Mouse (Mus musculus) heart, embryonic 14.5 days (tissue): ENCODE measurements around the gene Hao1. TPM values are rescaled to one million over a fixed set of nuclear protein-coding genes. Genes with fewer than 3 reads are reported as not detected.

Experiments used
- ATAC-seq: fragments of 200-750 bp; cut with Nextera tagmentation; 2 replicates; pipeline ENCODE4 v1.8.0; 2017; ENCODE audit warnings: low read depth, moderate TSS enrichment; ENCODE audit not compliant: insufficient number of reproducible peaks, insufficient read depth, low FRiP score
- H3K27ac ChIP-seq, 2 experiments: fragments of 200-500 bp in 1 of 2; fragments of 300-500 bp in 1 of 2; sonication (generic) in 1 of 2; replicated peaks in 1 of 2; 2 replicates each; pipeline ENCODE4 v1.5.1; 2012 to 2014; ENCODE audit warnings: low read depth in 2 of 2, low read length in 2 of 2, control low read depth in 1 of 2, mild to moderate bottlenecking in 1 of 2, mixed read lengths in 1 of 2; ENCODE audit not compliant: control insufficient read depth in 1 of 2, insufficient read depth in 1 of 2
- H3K27me3 ChIP-seq: fragments of 300-500 bp; sonication (generic); 2 replicates; pipeline ENCODE4 v1.6.1; 2014; ENCODE audit warnings: mild to moderate bottlenecking, low read length, control low read depth; ENCODE audit not compliant: control insufficient read depth, insufficient read depth
- H3K36me3 ChIP-seq: fragments of 300-500 bp; sonication (generic); 2 replicates; pipeline ENCODE4 v1.6.1; 2014; ENCODE audit warnings: mild to moderate bottlenecking, control low read depth, low read length, mixed read lengths; ENCODE audit not compliant: control insufficient read depth, insufficient read depth
- H3K4me1 ChIP-seq, 2 experiments: fragments of 200-500 bp in 1 of 2; fragments of 300-500 bp in 1 of 2; sonication (generic) in 1 of 2; 2 replicates each; pipeline ENCODE4 v1.6.1; 2012 to 2014; ENCODE audit warnings: low read length in 2 of 2, control low read depth in 1 of 2, mixed read lengths in 1 of 2; ENCODE audit not compliant: control insufficient read depth in 2 of 2, insufficient read depth in 2 of 2
- H3K4me2 ChIP-seq: fragments of 300-500 bp; sonication (generic); 2 replicates; pipeline ENCODE4 v1.6.1; 2014; ENCODE audit warnings: mild to moderate bottlenecking, low read length
- H3K4me3 ChIP-seq, 2 experiments: fragments of 200-500 bp in 1 of 2; fragments of 300-500 bp in 1 of 2; sonication (generic) in 1 of 2; 2 replicates each; pipeline ENCODE4 v1.5.1; 2012 to 2014; ENCODE audit warnings: low read length in 2 of 2, mild to moderate bottlenecking in 2 of 2, control low read depth in 1 of 2, low read depth in 1 of 2, moderate library complexity in 1 of 2; ENCODE audit not compliant: control insufficient read depth in 1 of 2, insufficient read depth in 1 of 2
- H3K9ac ChIP-seq: fragments of 300-500 bp; sonication (generic); 2 replicates; pipeline ENCODE4 v1.6.1; 2014; ENCODE audit warnings: mild to moderate bottlenecking, low read length
- H3K9me3 ChIP-seq: fragments of 300-500 bp; sonication (generic); 2 replicates; pipeline ENCODE4 v1.6.1; 2016; ENCODE audit warnings: low read length, control low read depth; ENCODE audit not compliant: control insufficient read depth
- WGBS: fragments of 180-500 bp; shearing (Covaris S2); extraction: QIAGEN DNeasy Blood & Tissue Kit; methylation state at CpG from one replicate; pipeline ENCODE4 v1.1.7; 2014; 5-methylcytosine and 5-hydroxymethylcytosine counted together
- polyA plus RNA-seq: library from polyadenylated mRNA; unstranded; fragments of >200 nt; fragmentation: Nextera tagmentation; extraction: Ambion mirVana; gene quantifications from 2 replicates; pipeline ENCODE4 v1.2.1, GENCODE M21; 2014

The Hao1 gene
- polyA plus RNA-seq, 1 experiment from 2014 or later: not detected

DNA sequence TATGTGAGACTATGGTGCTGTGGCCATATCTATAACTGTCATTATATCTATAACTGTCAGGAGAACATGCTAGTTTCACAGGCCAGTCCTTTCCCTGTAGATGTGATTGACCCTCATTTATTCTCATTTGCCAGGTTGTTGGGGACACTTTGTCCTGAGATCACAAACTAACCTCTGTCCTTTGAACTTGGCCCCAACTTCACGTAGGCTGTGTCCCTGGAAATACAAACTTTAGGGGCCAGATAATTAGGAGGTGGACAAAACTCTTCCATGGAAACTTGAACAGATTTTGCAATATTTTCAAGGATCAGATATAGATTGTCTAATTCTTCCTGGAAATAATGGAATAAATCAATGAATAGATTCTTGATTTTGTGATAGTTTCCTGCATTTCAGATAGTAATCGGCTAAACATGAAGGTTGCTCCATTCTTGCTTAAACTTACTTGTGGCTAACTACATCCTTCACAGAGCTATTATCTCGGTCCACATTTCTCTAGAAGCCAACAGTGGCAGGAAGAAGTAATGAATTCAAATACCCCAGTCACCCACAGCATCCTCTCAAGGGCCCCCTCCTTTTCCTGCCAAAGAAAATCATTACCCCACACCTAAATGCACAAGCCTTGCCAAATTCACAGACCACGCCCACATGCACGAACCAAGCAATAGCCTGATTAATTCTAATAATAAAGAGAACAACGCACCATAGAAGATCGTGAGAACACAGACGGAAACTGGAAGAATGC is 9.7 kb downstream of the Hao1 start:
- no peaks in the 10 kb centered on the region for H3K27me3 ChIP-seq
- H3K27ac ChIP-seq: no peak overlapping the region
- H3K4me1 ChIP-seq: no peaks in the 10 kb centered on the region
- no peaks in the 10 kb centered on the region for H3K9me3 ChIP-seq
- H3K36me3 ChIP-seq: no peaks in the 10 kb centered on the region
- no peak overlapping the region for H3K4me3 ChIP-seq
- no peak for ATAC-seq
- no peak overlapping the region for H3K4me2 ChIP-seq
- H3K9ac ChIP-seq: no peak overlapping the region
- 79% methylated on average over 8 of the region's 8 CpGs for WGBS

DNA sequence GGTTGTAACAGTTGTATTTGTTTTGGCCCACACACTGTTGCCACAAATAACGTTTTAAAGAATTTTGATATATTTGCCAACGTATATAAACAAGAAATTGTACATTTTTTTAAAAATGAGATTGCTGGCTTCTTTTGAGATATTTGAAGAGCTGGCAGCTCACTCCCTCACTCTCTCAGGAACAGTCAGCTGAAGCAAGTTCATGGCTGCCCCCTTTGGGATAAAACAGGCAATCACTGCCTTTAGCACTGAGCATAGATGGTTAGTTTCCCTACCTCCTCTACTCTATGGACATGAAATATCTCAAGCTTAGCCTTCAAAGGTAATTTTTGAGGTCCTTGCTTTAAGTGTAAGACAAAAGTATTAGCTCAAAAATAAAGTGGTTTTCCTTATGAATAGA is 10.7 kb downstream of the Hao1 start:
- Histone ChIP-seq H3K4me2 (no peak overlapping the region), H3K9me3 (no peaks in the 10 kb centered on the region), H3K27me3 (no peaks in the 10 kb centered on the region), H3K4me1 (no peaks in the 10 kb centered on the region), H3K9ac (no peak overlapping the region), H3K36me3 (no peaks in the 10 kb centered on the region), H3K27ac (no peak overlapping the region), H3K4me3 (no peak overlapping the region)
- no peak for ATAC-seq
- WGBS: 42% methylated on average over 2 of the region's 2 CpGs

DNA sequence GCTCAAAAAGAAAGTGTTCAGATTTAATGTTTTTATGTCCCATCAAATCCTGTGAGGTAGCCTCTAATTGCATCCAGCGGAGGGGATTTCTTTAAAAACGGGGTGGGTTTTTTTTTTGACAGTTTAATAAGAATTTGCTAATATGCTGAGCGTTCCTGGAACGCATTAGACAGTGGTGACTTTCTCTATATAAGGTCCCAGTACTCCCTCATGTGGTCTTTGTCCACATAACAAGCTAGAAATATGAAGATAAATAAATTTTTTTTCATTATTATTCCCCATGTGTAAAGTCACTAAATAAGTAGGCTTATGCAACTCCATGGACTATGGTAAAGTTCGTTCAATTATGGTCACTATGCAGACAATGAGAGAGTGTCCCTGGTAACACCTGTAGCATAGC is 13.1 kb downstream of the Hao1 start:
- H3K9me3 ChIP-seq: no peaks in the 10 kb centered on the region
- H3K4me1 ChIP-seq: no peaks in the 10 kb centered on the region
- H3K27me3 ChIP-seq: no peaks in the 10 kb centered on the region
- H3K9ac ChIP-seq: no peak overlapping the region
- H3K4me2 ChIP-seq: 0 out of 2 replicates have a peak overlapping the region, but pooled peaks have one; percentile 6
- 70% methylated on average over 5 of the region's 5 CpGs for WGBS
- H3K4me3 ChIP-seq: no peak overlapping the region
- no peak for ATAC-seq
- no peaks in the 10 kb centered on the region for H3K36me3 ChIP-seq
- H3K27ac ChIP-seq: no peak overlapping the region

DNA sequence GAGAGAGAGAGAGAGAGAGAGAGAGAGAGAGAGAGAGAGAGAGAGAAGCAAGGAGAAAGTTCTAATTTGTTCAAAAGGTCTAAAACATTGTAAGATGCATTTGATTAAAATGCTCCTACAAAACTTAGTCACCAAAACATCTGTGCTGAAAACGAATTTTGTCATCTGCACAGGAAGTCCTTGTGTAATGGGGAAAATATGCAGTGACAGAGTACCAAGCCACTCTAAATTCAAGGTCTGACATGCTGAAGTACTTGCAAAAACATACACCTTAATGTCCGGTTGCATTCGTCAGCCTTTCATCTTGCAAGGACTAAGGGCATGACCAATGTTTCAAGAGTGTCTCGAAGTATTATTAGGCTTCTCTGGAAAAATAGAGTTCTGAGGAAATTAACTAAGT is 15.7 kb downstream of the Hao1 start:
- ATAC-seq: no peak
- Histone ChIP-seq H3K4me2 (no peak overlapping the region), H3K4me3 (no peak overlapping the region), H3K4me1 (no peaks in the 10 kb centered on the region), H3K27me3 (no peaks in the 10 kb centered on the region), H3K9ac (no peak overlapping the region), H3K36me3 (no peaks in the 10 kb centered on the region), H3K27ac (no peak overlapping the region), H3K9me3 (no peaks in the 10 kb centered on the region)
- WGBS: 49% methylated on average over 4 of the region's 4 CpGs

DNA sequence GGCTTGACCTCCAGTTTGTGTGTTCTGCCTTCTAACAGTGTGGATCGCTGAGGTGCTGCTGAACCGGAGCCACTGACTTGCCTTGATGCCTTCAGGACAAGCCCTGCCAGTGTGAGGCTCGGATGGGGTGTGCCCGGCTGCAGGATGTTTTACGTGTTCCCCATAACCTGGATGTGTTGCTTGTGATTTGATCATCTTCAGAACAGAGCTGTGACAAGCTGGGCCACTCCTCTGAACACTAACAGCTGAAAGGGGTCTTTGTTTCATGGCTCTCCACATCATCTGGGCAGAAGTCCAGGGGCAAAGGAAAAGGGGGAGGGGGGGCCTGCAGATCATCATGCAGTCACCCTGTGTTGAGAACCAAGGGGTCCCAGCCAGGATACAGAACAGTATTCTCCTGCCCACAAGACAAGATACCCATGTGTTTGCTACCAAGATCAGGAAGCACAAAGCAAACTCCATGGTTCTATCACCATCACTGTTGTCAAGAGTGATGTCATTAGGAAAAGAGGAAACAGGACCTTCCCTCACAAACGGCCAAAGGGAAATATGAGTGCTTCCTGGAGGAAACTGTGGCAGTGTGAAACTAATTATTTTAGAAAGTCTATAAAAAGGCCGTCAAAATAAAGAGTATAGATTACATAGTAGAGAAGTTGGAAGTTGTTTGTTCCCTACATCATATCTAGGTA is 25.9 kb downstream of the Hao1 start:
- Histone ChIP-seq H3K9me3 (no peaks in the 10 kb centered on the region), H3K27ac (peak overlapping the region; percentile 76 to 83), H3K36me3 (no peaks in the 10 kb centered on the region), H3K4me1 (0 out of 4 replicates have a peak, but pooled peaks cover 0 to 2% of the 10 kb centered on the region in 2 experiments), H3K27me3 (no peaks in the 10 kb centered on the region), H3K4me3 (no peak overlapping the region), H3K4me2 (peak overlapping the region; percentile 44), H3K9ac (no peak overlapping the region)
- 54% methylated on average over 7 of the region's 7 CpGs for WGBS
- ATAC-seq: peak; percentile 70

DNA sequence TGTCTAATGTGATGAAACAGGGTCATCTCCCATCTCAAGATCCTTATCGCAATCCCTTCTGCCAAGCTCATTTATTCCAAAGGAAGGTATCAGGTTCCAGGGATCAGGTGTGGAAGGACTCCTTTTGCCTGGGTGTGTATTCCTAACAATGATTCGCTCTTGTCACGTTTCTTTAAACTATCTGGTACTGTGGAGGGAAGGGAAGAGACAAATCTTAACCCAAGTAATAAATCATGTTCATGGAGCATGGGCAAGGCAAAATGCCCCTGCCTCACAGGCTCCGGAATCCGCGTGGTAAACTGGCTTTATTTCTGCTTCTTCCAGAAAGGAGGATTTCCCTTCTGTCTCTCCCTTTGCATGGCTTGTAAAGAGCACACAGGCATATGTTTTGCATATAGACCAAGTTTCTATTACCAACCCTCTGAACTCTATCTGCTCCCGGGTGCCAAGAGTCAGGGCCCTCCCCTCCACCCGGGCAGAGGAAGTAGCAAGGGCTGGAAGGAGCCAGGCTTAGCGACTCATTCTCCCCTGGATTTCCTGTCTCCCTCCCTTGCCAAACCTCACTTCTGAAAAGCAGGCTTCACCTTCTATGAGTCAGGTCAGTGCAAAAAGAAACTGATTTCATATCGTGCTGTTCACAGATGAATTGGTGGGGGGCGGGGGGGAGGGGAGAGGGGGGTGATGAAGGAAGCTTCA is 26.6 kb downstream of the Hao1 start:
- no peaks in the 10 kb centered on the region for H3K27me3 ChIP-seq
- 55% methylated on average over 11 of the region's 11 CpGs for WGBS
- H3K9ac ChIP-seq: no peak overlapping the region
- no peaks in the 10 kb centered on the region for H3K9me3 ChIP-seq
- no peaks in the 10 kb centered on the region for H3K36me3 ChIP-seq
- ATAC-seq: peak; percentile 68
- H3K4me1 ChIP-seq: 0 out of 4 replicates have a peak, but pooled peaks cover 0 to 2% of the 10 kb centered on the region in 2 experiments
- H3K4me3 ChIP-seq: no peak overlapping the region
- H3K4me2 ChIP-seq: peak overlapping the region; percentile 44
- H3K27ac ChIP-seq: peak overlapping the region; percentile 76 to 83

DNA sequence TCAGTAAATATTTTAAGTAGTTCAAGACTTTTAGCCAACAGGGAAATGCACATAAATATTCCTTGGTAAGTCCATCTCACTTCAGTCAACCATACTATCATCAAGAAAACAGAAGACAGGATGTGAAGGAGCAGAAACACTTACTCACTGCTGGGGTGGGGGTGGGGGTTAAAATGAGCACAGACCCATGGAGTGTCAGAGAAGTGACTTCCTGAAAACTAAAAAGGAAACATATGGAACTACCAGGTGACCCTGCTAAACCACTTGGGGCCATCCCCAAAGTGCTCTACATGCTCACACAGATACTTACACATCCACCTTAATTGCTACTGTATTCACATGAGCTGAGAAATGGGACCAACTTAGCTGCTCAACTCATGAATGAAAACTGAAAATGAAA is 36.1 kb downstream of the Hao1 start:
- ATAC-seq: no peak
- Histone ChIP-seq H3K4me3 (no peak overlapping the region), H3K9me3 (no peaks in the 10 kb centered on the region), H3K27ac (no peak overlapping the region), H3K36me3 (no peaks in the 10 kb centered on the region), H3K4me2 (no peak overlapping the region), H3K9ac (no peak overlapping the region), H3K27me3 (no peaks in the 10 kb centered on the region), H3K4me1 (no peaks in the 10 kb centered on the region)
